Mouse (Mus musculus): ENCODE measurements around the gene C3. TPM values are rescaled to one million over a fixed set of nuclear protein-coding genes. Genes with fewer than 3 reads are reported as not detected.

The C3 gene
- polyA plus RNA-seq (2015; fragmentation: Nextera tagmentation; extraction: Ambion mirVana) = 1.0 and 1.8 TPM in 2 replicates

DNA sequence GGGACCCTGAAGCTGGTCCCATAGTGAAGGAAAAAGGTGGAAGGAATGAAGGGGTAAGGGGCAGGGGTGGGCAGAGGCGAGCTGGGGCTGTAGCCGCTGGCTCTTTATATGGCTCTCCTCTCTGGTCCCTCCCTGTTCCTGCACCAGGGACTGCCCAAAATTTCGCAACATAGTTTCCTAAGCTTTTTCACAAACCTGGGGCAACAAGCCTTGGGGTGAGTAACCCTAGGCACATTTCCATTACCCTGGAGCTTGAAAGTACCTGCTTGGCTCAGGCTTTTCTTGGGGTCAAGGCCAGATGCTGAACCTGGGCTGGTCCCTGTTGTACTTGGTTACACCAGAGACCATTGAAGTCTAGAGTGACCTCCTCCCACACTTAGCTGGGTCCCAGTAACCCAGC lies at the start of gene C3:
Gene C3, minus strand, starts transcription at position 123 of the 400 bp plus-strand sequence.
- Histone ChIP-seq H3K27me3 (peaks cover 10% of the 10 kb centered on the region; the same call in 1 of the 2 replicates), H3K4me1 (no peaks in the 10 kb centered on the region; the same call in 1 of the 2 replicates)
- 72% methylated on average over 3 of the region's 3 CpGs for WGBS

DNA sequence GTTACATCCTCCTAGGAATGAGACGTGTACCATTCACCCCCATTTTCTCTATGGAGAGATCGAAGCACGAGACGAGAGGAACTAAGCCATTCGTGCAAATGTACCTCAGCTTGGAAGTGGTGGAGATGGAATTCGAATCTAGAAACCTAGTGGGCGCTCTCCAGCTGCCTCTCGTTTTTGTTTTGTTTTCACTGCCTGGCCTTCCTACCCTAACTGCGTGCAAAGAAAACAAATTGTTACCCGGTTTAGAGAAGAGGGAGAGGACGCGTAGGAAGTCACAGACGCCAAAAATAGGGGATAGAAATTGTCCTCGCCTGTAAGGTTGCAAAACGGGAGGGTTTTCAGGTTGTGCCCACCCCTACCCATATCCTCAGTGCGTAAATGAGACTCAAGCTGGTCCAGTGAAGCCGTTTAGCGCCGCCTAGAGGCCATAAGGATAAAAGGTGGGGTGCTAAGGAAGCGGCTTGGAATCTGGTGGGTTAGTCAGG lies 48.7 kb upstream of the C3 start:
- Histone ChIP-seq H3K9ac (no peak overlapping the region; the same call in 1 of the 2 replicates), H3K36me3 (no peaks in the 10 kb centered on the region)

More for the DNA sequence above, at the start of gene C3:
- no peak within 1 kb of the TSS for H3K4me2 ChIP-seq (replicated peaks)
- no peaks in the 10 kb centered on the region for H3K36me3 ChIP-seq
- ATAC-seq (ENCODE audit: insufficient number of reproducible peaks, low FRiP score, low TSS enrichment, low read depth) = no peak
- no peaks in the 10 kb centered on the region for H3K9me3 ChIP-seq (replicated peaks)
- no peak within 1 kb of the TSS for H3K4me3 ChIP-seq (replicated peaks)
- H3K27ac ChIP-seq (replicated peaks) = no peak within 1 kb of the TSS
- no peak within 1 kb of the TSS for H3K9ac ChIP-seq

DNA sequence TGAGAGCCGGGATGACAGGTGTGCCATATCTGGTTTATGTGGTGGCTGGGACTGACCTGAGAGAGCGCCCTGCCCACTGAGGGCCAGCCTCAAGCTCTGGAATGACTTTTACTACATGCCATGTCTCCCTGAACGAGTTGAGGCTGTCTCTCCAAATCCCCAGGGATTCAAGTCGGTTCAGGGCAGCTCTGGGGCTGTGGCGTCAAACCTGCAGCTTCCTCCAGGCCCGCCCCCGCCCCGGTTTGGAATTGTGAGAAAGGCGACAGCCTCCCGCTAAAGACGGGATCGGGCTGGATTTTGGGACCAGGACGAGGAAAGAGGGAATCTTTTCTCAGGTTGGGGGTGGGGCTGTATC lies 48.0 kb upstream of the C3 start:
- Histone ChIP-seq H3K27me3 (0 out of 2 replicates have a peak, but pooled peaks cover 4% of the 10 kb centered on the region), H3K9me3 (replicated peaks) (no peaks in the 10 kb centered on the region), H3K4me1 (peaks cover 30% of the 10 kb centered on the region), H3K36me3 (no peaks in the 10 kb centered on the region), H3K9ac (no peak overlapping the region), H3K27ac (replicated peaks) (peak overlapping the region; percentile 48), H3K4me2 (replicated peaks) (peak overlapping the region; percentile 84), H3K4me3 (replicated peaks) (peak overlapping the region; percentile 59)
- 3% methylated on average over 13 of the region's 13 CpGs for WGBS
- ATAC-seq (ENCODE audit: insufficient number of reproducible peaks, low FRiP score, low TSS enrichment, low read depth) = no peak

More for the DNA sequence above, 48.7 kb upstream of the C3 start:
- Histone ChIP-seq H3K4me2 (replicated peaks) (peak overlapping the region; percentile 84), H3K4me1 (peaks cover 26% of the 10 kb centered on the region), H3K4me3 (replicated peaks) (peak overlapping the region; percentile 59), H3K27ac (replicated peaks) (peak overlapping the region; percentile 48), H3K27me3 (0 out of 2 replicates have a peak, but pooled peaks cover 4% of the 10 kb centered on the region), H3K9me3 (replicated peaks) (no peaks in the 10 kb centered on the region)
- ATAC-seq (ENCODE audit: insufficient number of reproducible peaks, low FRiP score, low TSS enrichment, low read depth) = no peak
- WGBS = under 1% methylated on average over 20 of the region's 20 CpGs

DNA sequence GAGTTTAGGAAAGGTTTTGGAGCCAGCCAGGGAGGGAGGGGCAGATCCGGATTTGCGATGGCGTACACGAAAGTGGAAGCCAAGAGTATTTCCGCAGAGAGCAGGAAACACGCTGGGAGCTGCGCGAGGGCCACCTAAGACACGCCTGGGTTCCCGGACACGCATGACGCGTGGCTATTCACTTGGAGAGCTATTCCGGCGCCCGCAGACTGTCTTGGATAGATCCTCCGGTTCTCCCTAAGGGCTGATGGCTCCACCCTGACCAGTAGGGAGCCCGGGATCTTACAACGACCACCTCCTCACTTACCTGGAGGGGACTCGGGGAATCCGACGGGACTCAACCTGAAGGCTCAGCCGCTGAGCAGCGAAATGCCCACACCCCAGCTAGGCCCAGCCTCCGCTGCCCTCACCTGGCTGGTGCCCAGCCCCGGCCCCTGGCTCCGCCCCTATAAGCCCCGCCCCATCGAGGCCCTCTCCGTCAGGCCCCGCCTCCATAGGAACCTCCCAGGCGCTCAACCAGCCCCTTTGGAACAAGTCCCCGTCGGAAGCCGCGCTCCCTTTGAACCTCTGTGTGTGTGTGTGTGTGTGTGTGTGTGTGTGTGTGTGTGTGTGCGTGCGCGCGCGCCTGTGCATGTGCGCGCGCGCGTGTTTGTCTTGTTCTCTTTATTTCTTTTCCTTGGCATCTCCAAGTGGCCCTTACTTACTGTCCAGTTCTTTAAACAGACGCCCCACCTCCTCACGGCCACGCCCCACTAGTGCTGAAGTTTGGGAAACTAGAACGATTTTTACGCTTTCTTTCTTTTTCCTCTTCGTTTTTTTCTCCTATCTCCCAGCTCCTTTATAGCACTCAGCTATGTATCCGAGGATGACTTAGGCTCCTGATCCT lies 47.4 kb upstream of the C3 start:
- 0 out of 2 replicates have a peak, but pooled peaks cover 4% of the 10 kb centered on the region for H3K27me3 ChIP-seq
- H3K9ac ChIP-seq = peak overlapping the region; percentile 50
- peak overlapping the region; percentile 48 for H3K27ac ChIP-seq (replicated peaks)
- peak overlapping the region; percentile 84 for H3K4me2 ChIP-seq (replicated peaks)
- peak overlapping the region; percentile 59 for H3K4me3 ChIP-seq (replicated peaks)
- no peaks in the 10 kb centered on the region for H3K9me3 ChIP-seq (replicated peaks)
- no peaks in the 10 kb centered on the region for H3K36me3 ChIP-seq
- peaks cover 30% of the 10 kb centered on the region for H3K4me1 ChIP-seq
- peak; percentile 83 for ATAC-seq (ENCODE audit: insufficient number of reproducible peaks, low FRiP score, low TSS enrichment, low read depth)
- under 1% methylated on average over 53 of the region's 53 CpGs for WGBS

DNA sequence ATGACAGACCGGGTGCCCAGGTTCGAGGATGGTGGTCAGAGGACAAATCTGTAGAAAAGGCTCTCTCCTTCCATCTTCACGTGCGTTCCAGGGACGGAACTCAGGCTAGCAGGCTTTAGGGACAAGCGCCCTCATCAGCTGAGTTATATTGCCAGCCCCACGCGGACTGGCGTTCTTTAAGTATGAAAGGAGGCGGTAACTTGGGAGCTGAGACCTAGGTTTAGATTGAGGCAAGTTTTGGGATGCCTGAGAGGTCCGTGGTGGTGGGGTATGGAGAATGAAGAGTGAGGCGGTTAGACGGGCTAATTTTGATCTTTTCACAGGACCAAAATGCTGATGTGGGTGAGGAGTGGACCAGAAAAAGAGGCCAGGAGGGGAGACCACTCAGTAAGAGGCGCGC lies 46.8 kb upstream of the C3 start:
- Histone ChIP-seq H3K27ac (replicated peaks) (peak overlapping the region; percentile 31; the same call in 1 of the 2 replicates), H3K27me3 (no peaks in the 10 kb centered on the region), H3K36me3 (no peaks in the 10 kb centered on the region), H3K9ac (peak overlapping the region; percentile 50), H3K4me3 (replicated peaks) (peak overlapping the region; percentile 59), H3K4me2 (replicated peaks) (peak overlapping the region; percentile 84), H3K4me1 (peaks cover 30% of the 10 kb centered on the region), H3K9me3 (replicated peaks) (no peaks in the 10 kb centered on the region)
- no peak for ATAC-seq (ENCODE audit: insufficient number of reproducible peaks, low FRiP score, low TSS enrichment, low read depth)
- 6% methylated on average over 15 of the region's 15 CpGs for WGBS

DNA sequence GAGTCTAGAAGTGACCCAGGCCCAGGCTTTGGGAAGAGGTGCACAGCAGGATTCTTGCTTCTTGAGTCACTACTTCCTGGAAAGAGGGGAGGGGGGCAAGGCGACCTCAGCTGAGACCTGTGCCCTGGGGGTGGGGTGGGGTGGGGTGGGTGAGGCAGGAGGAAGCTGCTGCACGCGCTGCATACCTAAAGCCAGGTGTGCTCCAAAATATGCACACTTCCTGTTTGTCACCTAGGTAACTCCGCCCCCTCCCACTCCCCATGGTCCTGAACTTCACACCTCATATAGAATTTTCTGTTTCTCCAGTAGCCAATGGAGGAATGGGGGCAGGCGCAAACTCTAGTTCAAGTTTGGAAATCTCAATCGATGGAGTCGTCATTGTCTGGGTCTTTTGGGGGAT lies 45.9 kb upstream of the C3 start:
- no peak overlapping the region for H3K4me3 ChIP-seq (replicated peaks)
- no peaks in the 10 kb centered on the region for H3K27me3 ChIP-seq
- no peaks in the 10 kb centered on the region for H3K36me3 ChIP-seq
- H3K9me3 ChIP-seq (replicated peaks) = no peaks in the 10 kb centered on the region
- H3K9ac ChIP-seq = no peak overlapping the region
- H3K27ac ChIP-seq (replicated peaks) = no peak overlapping the region
- peak overlapping the region; percentile 84; the same call in 1 of the 2 replicates for H3K4me2 ChIP-seq (replicated peaks)
- no peak for ATAC-seq (ENCODE audit: insufficient number of reproducible peaks, low FRiP score, low TSS enrichment, low read depth)
- WGBS = 31% methylated on average over 7 of the region's 7 CpGs
- peaks cover 30% of the 10 kb centered on the region for H3K4me1 ChIP-seq

DNA sequence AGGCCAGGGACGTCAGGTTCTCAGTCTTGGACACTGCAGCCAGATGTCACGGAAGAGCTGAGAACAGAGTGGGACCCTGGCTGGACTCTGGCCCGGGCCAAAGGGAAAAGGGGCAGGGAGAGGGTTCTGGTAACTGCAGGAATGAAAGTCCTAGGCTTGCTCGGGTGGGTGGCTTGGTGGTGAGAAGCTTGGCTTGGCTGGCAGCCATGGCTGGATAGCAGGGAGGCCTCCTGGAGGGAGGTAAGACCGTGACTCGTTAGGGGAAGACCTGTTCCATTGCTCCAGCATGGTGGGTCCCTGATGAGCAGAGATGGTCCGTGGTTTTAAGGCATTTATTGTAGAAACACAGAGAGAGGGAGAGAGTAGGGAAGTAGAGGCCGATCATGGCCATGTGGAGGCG lies 43.4 kb upstream of the C3 start:
- no peak overlapping the region for H3K4me2 ChIP-seq (replicated peaks)
- no peaks in the 10 kb centered on the region for H3K36me3 ChIP-seq
- no peak overlapping the region for H3K27ac ChIP-seq (replicated peaks)
- ATAC-seq (ENCODE audit: insufficient number of reproducible peaks, low FRiP score, low TSS enrichment, low read depth) = no peak
- no peaks in the 10 kb centered on the region for H3K9me3 ChIP-seq (replicated peaks)
- H3K4me1 ChIP-seq = peaks cover 27% of the 10 kb centered on the region
- 56% methylated on average over 9 of the region's 9 CpGs for WGBS
- no peak overlapping the region for H3K9ac ChIP-seq
- no peaks in the 10 kb centered on the region for H3K27me3 ChIP-seq
- no peak overlapping the region for H3K4me3 ChIP-seq (replicated peaks)

DNA sequence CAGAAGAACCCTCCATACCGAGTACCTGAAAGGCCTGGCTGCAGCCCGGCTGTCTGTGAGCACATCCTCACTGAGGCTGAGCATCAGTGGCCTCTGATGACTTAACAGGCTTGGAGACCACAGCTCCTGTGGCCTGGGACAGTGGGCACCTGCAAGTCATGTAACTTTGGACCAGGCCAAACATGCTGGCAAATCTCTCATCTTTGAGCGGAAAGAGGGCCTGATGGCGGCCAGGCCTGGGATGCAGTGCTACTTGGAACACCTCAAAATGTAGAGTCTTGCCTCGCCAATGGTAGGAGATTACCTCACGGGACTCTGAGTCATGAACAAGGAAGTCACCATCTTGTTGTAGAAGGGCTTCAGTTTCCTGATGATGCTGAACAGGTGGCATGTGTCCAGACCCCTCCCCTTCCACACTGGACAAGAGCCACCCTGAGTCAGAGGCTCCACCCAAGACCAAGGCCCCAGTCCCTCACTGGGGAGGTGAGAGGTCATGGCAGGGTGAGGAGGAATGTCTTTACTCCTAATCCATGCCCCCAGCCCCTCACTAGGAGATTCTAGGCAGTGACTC lies 39.7 kb upstream of the C3 start:
- no peak overlapping the region for H3K27ac ChIP-seq (replicated peaks)
- WGBS = 91% methylated on average over 6 of the region's 6 CpGs
- peaks cover 14% of the 10 kb centered on the region for H3K4me1 ChIP-seq
- no peak overlapping the region for H3K4me3 ChIP-seq (replicated peaks)
- peaks cover 13% of the 10 kb centered on the region; the same call in 1 of the 2 replicates for H3K36me3 ChIP-seq
- H3K9me3 ChIP-seq (replicated peaks) = no peaks in the 10 kb centered on the region
- no peak overlapping the region for H3K4me2 ChIP-seq (replicated peaks)
- no peak for ATAC-seq (ENCODE audit: insufficient number of reproducible peaks, low FRiP score, low TSS enrichment, low read depth)
- no peaks in the 10 kb centered on the region for H3K27me3 ChIP-seq
- no peak overlapping the region for H3K9ac ChIP-seq

DNA sequence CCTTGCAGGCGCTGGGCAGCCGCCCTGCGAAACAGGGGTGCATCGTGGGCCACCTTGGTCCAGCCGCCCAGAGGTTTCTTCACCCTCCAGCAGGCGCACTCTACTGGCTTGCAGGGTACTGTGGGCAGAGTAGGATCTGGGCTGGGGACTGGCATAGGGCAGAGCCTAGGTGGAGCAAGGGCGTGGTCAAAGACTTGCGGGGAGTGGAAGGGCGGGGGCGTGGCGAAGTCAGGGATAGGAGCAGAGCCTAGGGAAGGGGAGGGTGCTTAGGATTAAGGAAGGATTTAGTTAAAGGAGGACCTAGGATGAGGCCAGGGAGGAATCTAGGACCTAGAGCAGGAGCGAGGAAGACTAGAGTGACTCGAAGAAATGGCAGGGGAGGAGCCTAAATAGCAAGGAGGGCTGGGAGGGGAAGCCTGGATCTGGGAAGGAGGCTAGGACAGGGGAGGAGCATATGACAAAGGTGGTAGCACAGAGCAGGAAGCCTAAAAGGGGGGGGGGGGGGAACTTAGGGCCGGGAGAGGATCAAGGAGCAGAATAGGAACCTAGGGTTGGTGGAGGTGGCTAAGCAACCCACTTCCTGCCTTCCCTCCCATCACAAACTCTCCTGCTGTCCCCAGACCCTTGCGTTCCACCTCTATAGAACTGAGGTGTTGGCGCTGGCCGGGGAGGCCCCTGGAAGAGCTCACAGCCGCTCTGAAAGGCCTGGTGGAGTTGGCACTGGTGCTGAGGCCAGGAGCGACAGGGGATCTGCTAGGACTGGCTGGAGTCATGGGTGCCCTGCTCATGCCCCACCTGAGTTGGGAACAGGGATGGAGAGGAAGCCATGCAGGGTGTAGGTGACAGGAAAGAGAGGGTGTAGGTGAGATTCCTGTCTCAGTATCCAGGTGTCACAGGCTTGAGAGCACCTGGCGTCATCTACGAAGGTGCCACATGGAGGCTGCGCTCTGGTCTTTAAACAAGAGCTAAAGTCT lies 37.3 kb upstream of the C3 start:
- Histone ChIP-seq H3K9me3 (replicated peaks) (no peaks in the 10 kb centered on the region), H3K9ac (no peak overlapping the region), H3K4me2 (replicated peaks) (peak overlapping the region; percentile 40), H3K4me1 (peaks cover 11% of the 10 kb centered on the region), H3K27ac (replicated peaks) (no peak overlapping the region), H3K27me3 (no peaks in the 10 kb centered on the region), H3K4me3 (replicated peaks) (peak overlapping the region; percentile 17), H3K36me3 (peaks cover 35% of the 10 kb centered on the region)
- ATAC-seq (ENCODE audit: insufficient number of reproducible peaks, low FRiP score, low TSS enrichment, low read depth) = peak; percentile 83
- WGBS = 29% methylated on average over 21 of the region's 22 CpGs

DNA sequence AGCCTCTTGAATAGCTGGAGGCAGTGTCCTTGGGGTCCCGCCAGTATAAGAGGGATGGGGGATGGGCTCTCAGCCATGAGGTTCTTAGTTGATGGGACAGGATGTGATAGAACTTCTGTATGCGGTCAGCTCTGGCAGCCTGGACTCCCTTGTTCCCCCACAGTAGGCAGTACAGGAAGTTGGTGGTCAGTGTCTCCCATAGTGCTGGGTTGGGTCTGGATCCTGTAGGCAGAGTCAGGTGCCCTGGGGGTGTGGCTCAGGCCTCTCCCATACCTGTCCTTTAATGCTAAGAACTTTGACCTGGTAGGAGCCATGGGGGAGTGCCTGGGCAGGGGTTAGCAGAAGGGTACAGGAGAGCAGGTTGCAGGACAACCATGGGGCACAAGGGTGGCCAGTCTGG lies 36.2 kb upstream of the C3 start:
- no peak for ATAC-seq (ENCODE audit: insufficient number of reproducible peaks, low FRiP score, low TSS enrichment, low read depth)

More for the DNA sequence above, 36.2 kb upstream of the C3 start:
- WGBS = 84% methylated on average over 2 of the region's 2 CpGs
- Histone ChIP-seq H3K9me3 (replicated peaks) (no peaks in the 10 kb centered on the region), H3K9ac (no peak overlapping the region), H3K27me3 (no peaks in the 10 kb centered on the region), H3K27ac (replicated peaks) (no peak overlapping the region), H3K36me3 (peaks cover 46% of the 10 kb centered on the region), H3K4me1 (peaks cover 11% of the 10 kb centered on the region), H3K4me2 (replicated peaks) (no peak overlapping the region), H3K4me3 (replicated peaks) (no peak overlapping the region)
